Mouse (Mus musculus) right cerebral cortex, adult 18-20 months (tissue): ENCODE data around the gene Mxi1.

ENCODE experiments used
- DNase-seq: peaks from one replicate; pipeline ENCODE4 v3.0.0; 2022; ENCODE audit warnings: mixed read lengths

Mxi1 gene

GRCm38 (mm10) chr19:53303382-53303781 lies 6.9 kb upstream of the Mxi1 start:
- no peak for DNase-seq

- no peak for DNase-seq
These were observed 4.7 kb upstream of the Mxi1 start for GRCm38 (mm10) chr19:53305621-53306020.

GRCm38 (mm10) chr19:53306706-53307105 lies 3.6 kb upstream of the Mxi1 start:
- DNase-seq: no peak

- no peak for DNase-seq
These were observed 3.1 kb upstream of the Mxi1 start for GRCm38 (mm10) chr19:53307219-53307618.

GRCm38 (mm10) chr19:53309631-53310030 lies 687 bp upstream of the Mxi1 start:
- DNase-seq: no peak

- DNase-seq: peak; percentile 36
These were observed 629 bp downstream of the Mxi1 start for GRCm38 (mm10) chr19:53310771-53311523.

- peak; percentile 34 for DNase-seq
These were observed 1.4 kb downstream of the Mxi1 start for GRCm38 (mm10) chr19:53311524-53312335.

- peak; percentile 66 for DNase-seq
These were observed 2.1 kb downstream of the Mxi1 start for GRCm38 (mm10) chr19:53312336-53312871.

- peak; percentile 91 for DNase-seq
These were observed 2.8 kb downstream of the Mxi1 start for GRCm38 (mm10) chr19:53312951-53313683.

- peak; percentile 99 for DNase-seq
These were observed 3.5 kb downstream of the Mxi1 start for GRCm38 (mm10) chr19:53313684-53314443.

GRCm38 (mm10) chr19:53314530-53315208 lies 4.4 kb downstream of the Mxi1 start:
- no peak for DNase-seq

GRCm38 (mm10) chr19:53315209-53315654 lies 4.9 kb downstream of the Mxi1 start:
- no peak for DNase-seq

GRCm38 (mm10) chr19:53316105-53316504 lies 5.8 kb downstream of the Mxi1 start:
- no peak for DNase-seq

GRCm38 (mm10) chr19:53316963-53317362 lies 6.6 kb downstream of the Mxi1 start:
- no peak for DNase-seq

- DNase-seq: no peak
These were observed 8.1 kb downstream of the Mxi1 start for GRCm38 (mm10) chr19:53318143-53319132.

- DNase-seq: no peak
These were observed 10.2 kb downstream of the Mxi1 start for GRCm38 (mm10) chr19:53320264-53321110.

GRCm38 (mm10) chr19:53321273-53321672 lies 11.0 kb downstream of the Mxi1 start:
- DNase-seq: no peak

- DNase-seq: no peak
These were observed 12.2 kb downstream of the Mxi1 start for GRCm38 (mm10) chr19:53322438-53323048.

- no peak for DNase-seq
These were observed 14.5 kb downstream of the Mxi1 start for GRCm38 (mm10) chr19:53324866-53325265.
